Mouse (Mus musculus): Measurements from ENCODE around the gene Tmem189. TPM values are rescaled to one million over a fixed set of nuclear protein-coding genes. Genes with fewer than 3 reads are reported as not detected.

Gene Tmem189
- polyA plus RNA-seq, 1 experiment from 2014 or later: 52.8 TPM

GRCm38 (mm10) chr2:167661270-167662203 is 28.1 kb downstream of the Tmem189 start, which contains the start of gene Gm20431:
TSS of gene Gm20431 (minus strand) at chr2:167661496.
- no peaks in the 10 kb centered on the region for H3K36me3 ChIP-seq (ENCODE audit: control insufficient read depth, insufficient read depth, low read length)
- ATAC-seq (ENCODE audit: low FRiP score, low TSS enrichment): peak; percentile 96
- WGBS: under 1% methylated on average over 89 of the region's 110 CpGs
- H3K27ac ChIP-seq (ENCODE audit: low read depth, low read length): peak within 1 kb of the TSS; percentile 68
- no peaks in the 10 kb centered on the region for H3K27me3 ChIP-seq (ENCODE audit: control insufficient read depth, insufficient read depth, low read length)
- H3K9me3 ChIP-seq (ENCODE audit: control insufficient read depth, low read length): no peaks in the 10 kb centered on the region
- H3K4me1 ChIP-seq (ENCODE audit: control insufficient read depth, insufficient read depth, low read length): peaks cover 17% of the 10 kb centered on the region
- peak within 1 kb of the TSS; percentile 79 for H3K4me2 ChIP-seq (replicated peaks; ENCODE audit: low read depth, low read length)
- peak within 1 kb of the TSS; percentile 87 for H3K4me3 ChIP-seq (ENCODE audit: low read length)
- peak within 1 kb of the TSS; percentile 94 for H3K9ac ChIP-seq (ENCODE audit: low read depth, low read length)

GRCm38 (mm10) chr2:167660611-167660971 is 29.0 kb downstream of the Tmem189 start:
- 0% methylated on average over 12 of the region's 12 CpGs for WGBS
- peak; percentile 26; the same call in 1 of the 2 replicates for ATAC-seq (ENCODE audit: low FRiP score, low TSS enrichment)
- H3K27ac ChIP-seq (ENCODE audit: low read depth, low read length): peak overlapping the region; percentile 68

GRCm38 (mm10) chr2:167659847-167660610 is 29.6 kb downstream of the Tmem189 start:
- 16% methylated on average over 13 of the region's 13 CpGs for WGBS
- ATAC-seq (ENCODE audit: low FRiP score, low TSS enrichment): no peak
- H3K36me3 ChIP-seq (ENCODE audit: control insufficient read depth, insufficient read depth, low read length): peaks cover under 1% of the 10 kb centered on the region; the same call in 1 of the 2 replicates
- peak overlapping the region; percentile 94 for H3K9ac ChIP-seq (ENCODE audit: low read depth, low read length)
- H3K4me1 ChIP-seq (ENCODE audit: control insufficient read depth, insufficient read depth, low read length): peaks cover 19% of the 10 kb centered on the region
- H3K27me3 ChIP-seq (ENCODE audit: control insufficient read depth, insufficient read depth, low read length): no peaks in the 10 kb centered on the region
- H3K4me3 ChIP-seq (ENCODE audit: low read length): peak overlapping the region; percentile 87
- peak overlapping the region; percentile 68 for H3K27ac ChIP-seq (ENCODE audit: low read depth, low read length)
- H3K9me3 ChIP-seq (ENCODE audit: control insufficient read depth, low read length): no peaks in the 10 kb centered on the region
- peak overlapping the region; percentile 79 for H3K4me2 ChIP-seq (replicated peaks; ENCODE audit: low read depth, low read length)

More at GRCm38 (mm10) chr2:167660611-167660971, 29.0 kb downstream of the Tmem189 start:
- no peaks in the 10 kb centered on the region for H3K9me3 ChIP-seq (ENCODE audit: control insufficient read depth, low read length)
- H3K4me2 ChIP-seq (replicated peaks; ENCODE audit: low read depth, low read length): peak overlapping the region; percentile 79
- no peaks in the 10 kb centered on the region for H3K36me3 ChIP-seq (ENCODE audit: control insufficient read depth, insufficient read depth, low read length)
- no peaks in the 10 kb centered on the region for H3K27me3 ChIP-seq (ENCODE audit: control insufficient read depth, insufficient read depth, low read length)
- peaks cover 19% of the 10 kb centered on the region for H3K4me1 ChIP-seq (ENCODE audit: control insufficient read depth, insufficient read depth, low read length)
- H3K9ac ChIP-seq (ENCODE audit: low read depth, low read length): peak overlapping the region; percentile 94
- peak overlapping the region; percentile 87 for H3K4me3 ChIP-seq (ENCODE audit: low read length)

- Histone ChIP-seq H3K27ac (ENCODE audit: low read depth, low read length) (peak overlapping the region; percentile 63; the same call in 1 of the 2 replicates), H3K4me1 (ENCODE audit: control insufficient read depth, insufficient read depth, low read length) (peaks cover 19% of the 10 kb centered on the region), H3K36me3 (ENCODE audit: control insufficient read depth, insufficient read depth, low read length) (peaks cover 8% of the 10 kb centered on the region; the same call in 1 of the 2 replicates), H3K4me2 (replicated peaks; ENCODE audit: low read depth, low read length) (peak overlapping the region; percentile 79), H3K9ac (ENCODE audit: low read depth, low read length) (no peak overlapping the region; the same call in 1 of the 2 replicates), H3K9me3 (ENCODE audit: control insufficient read depth, low read length) (no peaks in the 10 kb centered on the region), H3K27me3 (ENCODE audit: control insufficient read depth, insufficient read depth, low read length) (no peaks in the 10 kb centered on the region), H3K4me3 (ENCODE audit: low read length) (peak overlapping the region; percentile 87)
- WGBS: 60% methylated on average over 10 of the region's 10 CpGs
- ATAC-seq (ENCODE audit: low FRiP score, low TSS enrichment): no peak
Observed at GRCm38 (mm10) chr2:167659177-167659846, 30.3 kb downstream of the Tmem189 start.

- no peak overlapping the region; the same call in 1 of the 2 replicates for H3K4me3 ChIP-seq (ENCODE audit: low read length)
- no peak for ATAC-seq (ENCODE audit: low FRiP score, low TSS enrichment)
- H3K4me1 ChIP-seq (ENCODE audit: control insufficient read depth, insufficient read depth, low read length): peaks cover 19% of the 10 kb centered on the region
- H3K27me3 ChIP-seq (ENCODE audit: control insufficient read depth, insufficient read depth, low read length): no peaks in the 10 kb centered on the region
- WGBS: 82% methylated on average over 11 of the region's 11 CpGs
- H3K4me2 ChIP-seq (replicated peaks; ENCODE audit: low read depth, low read length): peak overlapping the region; percentile 79; the same call in 1 of the 2 replicates
- peak overlapping the region; percentile 4; the same call in 1 of the 2 replicates for H3K9ac ChIP-seq (ENCODE audit: low read depth, low read length)
- H3K36me3 ChIP-seq (ENCODE audit: control insufficient read depth, insufficient read depth, low read length): peaks cover 14% of the 10 kb centered on the region; the same call in 1 of the 2 replicates
- no peaks in the 10 kb centered on the region for H3K9me3 ChIP-seq (ENCODE audit: control insufficient read depth, low read length)
- peak overlapping the region; percentile 63; the same call in 1 of the 2 replicates for H3K27ac ChIP-seq (ENCODE audit: low read depth, low read length)
Observed at GRCm38 (mm10) chr2:167658712-167659111, 30.9 kb downstream of the Tmem189 start.

GRCm38 (mm10) chr2:167657973-167658372 is 31.6 kb downstream of the Tmem189 start:
- 81% methylated on average over 4 of the region's 4 CpGs for WGBS
- Histone ChIP-seq H3K27me3 (ENCODE audit: control insufficient read depth, insufficient read depth, low read length) (no peaks in the 10 kb centered on the region), H3K4me2 (replicated peaks; ENCODE audit: low read depth, low read length) (no peak overlapping the region), H3K9me3 (ENCODE audit: control insufficient read depth, low read length) (no peaks in the 10 kb centered on the region), H3K9ac (ENCODE audit: low read depth, low read length) (no peak overlapping the region), H3K36me3 (ENCODE audit: control insufficient read depth, insufficient read depth, low read length) (peaks cover 21% of the 10 kb centered on the region; the same call in 1 of the 2 replicates), H3K4me1 (ENCODE audit: control insufficient read depth, insufficient read depth, low read length) (peaks cover 19% of the 10 kb centered on the region), H3K27ac (ENCODE audit: low read depth, low read length) (no peak overlapping the region), H3K4me3 (ENCODE audit: low read length) (no peak overlapping the region)
- no peak for ATAC-seq (ENCODE audit: low FRiP score, low TSS enrichment)

GRCm38 (mm10) chr2:167656629-167657478 is 32.8 kb downstream of the Tmem189 start:
- Histone ChIP-seq H3K4me2 (replicated peaks; ENCODE audit: low read depth, low read length) (no peak overlapping the region), H3K36me3 (ENCODE audit: control insufficient read depth, insufficient read depth, low read length) (peaks cover 28% of the 10 kb centered on the region; the same call in 1 of the 2 replicates), H3K9me3 (ENCODE audit: control insufficient read depth, low read length) (no peaks in the 10 kb centered on the region), H3K27ac (ENCODE audit: low read depth, low read length) (0 out of 2 replicates have a peak overlapping the region, but pooled peaks have one; percentile 24), H3K9ac (ENCODE audit: low read depth, low read length) (peak overlapping the region; percentile 4; the same call in 1 of the 2 replicates), H3K4me3 (ENCODE audit: low read length) (no peak overlapping the region), H3K4me1 (ENCODE audit: control insufficient read depth, insufficient read depth, low read length) (peaks cover 16% of the 10 kb centered on the region), H3K27me3 (ENCODE audit: control insufficient read depth, insufficient read depth, low read length) (no peaks in the 10 kb centered on the region)
- 72% methylated on average over 16 of the region's 16 CpGs for WGBS
- no peak for ATAC-seq (ENCODE audit: low FRiP score, low TSS enrichment)

Data from kidney, embryonic 14.5 days (tissue).